Comparison of ENCODE assay signal across 14 mouse cellular contexts in the genomic region with DNA sequence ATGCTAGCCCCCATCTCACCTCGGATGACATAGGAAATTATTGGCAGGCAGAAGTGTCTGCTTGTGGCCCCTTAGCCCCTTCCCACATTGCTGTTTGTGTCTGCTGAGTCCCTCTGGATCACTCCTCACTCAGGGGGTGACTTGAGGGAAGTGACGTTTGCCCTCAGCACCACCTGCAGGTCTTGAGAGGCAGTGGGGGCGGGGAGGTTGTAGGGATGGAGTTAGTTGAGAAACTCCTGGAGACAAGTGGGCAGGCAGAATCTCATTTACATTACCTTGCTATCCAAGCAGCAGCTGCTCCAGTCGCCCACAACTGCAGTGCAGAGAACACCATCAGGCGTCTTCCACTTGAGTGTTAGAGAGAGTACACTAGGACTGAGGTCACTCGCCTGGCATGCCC. TPM values are rescaled to one million over a fixed set of nuclear protein-coding genes. Genes with fewer than 3 reads are reported as not detected.
A peak's percentile ranks its signal among the peaks of the same experiment; 100 is the strongest.
DNase-seq lines count a peak whose midpoint lies in the region; ATAC-seq and TF ChIP-seq lines count a peak whose summit lies in the region.
"Had no signal": no experiment of that assay in that cellular context is flagged by ENCODE, and none has a peak within 500 bp of the region (broad histone marks: within the 10 kb centered on the region; RNA-seq: fewer than 3 reads in every experiment).

No protein-coding gene starts in this region.

- intact Hi-C loops in heart, postnatal 36 days (cut with DNase I), result no loop called here

- DNase-seq in heart, postnatal 36 days, result no peak
- no peak for DNase-seq in midbrain, embryonic 10.5 days (ENCODE audit: low spot score)
- no peak for DNase-seq in liver, embryonic 14.5 days (ENCODE audit: low read depth in 3 of 3, low spot score in 3 of 3)
- DNase-seq in adrenal gland, postnatal 14 days, result no peak
- DNase-seq in urinary bladder, postnatal 4 days (ENCODE audit: low spot score in 2 of 2), result no peak
- DNase-seq in layer of hippocampus, adult 11-12 months (ENCODE audit: low spot score), result no peak
- DNase-seq: cerebellum, adult 9-10 months; kidney, adult 9 months; midbrain, embryonic 14.5 days had no signal

- no peaks in the 10 kb centered on the region for H3K9me3 ChIP-seq in heart, embryonic 15.5 days (replicated peaks)
- H3K9me3 ChIP-seq in midbrain, embryonic 10.5 days (replicated peaks), result no peaks in the 10 kb centered on the region
- H3K9me3 ChIP-seq in midbrain, embryonic 16.5 days (replicated peaks; ENCODE audit: control insufficient read depth, low read length, poor library complexity, severe bottlenecking), result no peaks in the 10 kb centered on the region
- no peaks in the 10 kb centered on the region for H3K9me3 ChIP-seq in liver, embryonic 14.5 days (ENCODE audit: control insufficient read depth, low read length)
- H3K9me3 ChIP-seq: embryonic facial prominence, embryonic 12.5 days; neural tube, embryonic 13.5 days had no signal

- WGBS in heart, embryonic 15.5 days, result 27% methylated on average over 6 of the region's 6 CpGs
- WGBS in midbrain, embryonic 10.5 days, result 31% methylated on average over 6 of the region's 6 CpGs
- WGBS in midbrain, embryonic 16.5 days, result 30% methylated on average over 6 of the region's 6 CpGs
- 55% methylated on average over 6 of the region's 6 CpGs for WGBS in liver, embryonic 14.5 days (ENCODE audit: insufficient replicate concordance)

- H3K36me3 ChIP-seq in heart, embryonic 15.5 days, result no peaks in the 10 kb centered on the region
- peaks cover 16% of the 10 kb centered on the region for H3K36me3 ChIP-seq in midbrain, embryonic 10.5 days
- H3K36me3 ChIP-seq in midbrain, embryonic 16.5 days (ENCODE audit: control insufficient read depth, insufficient read depth, low read length), result no peaks in the 10 kb centered on the region
- H3K36me3 ChIP-seq in liver, embryonic 14.5 days (replicated peaks; ENCODE audit: control insufficient read depth, insufficient read depth, low read depth), result no peaks in the 10 kb centered on the region
- H3K36me3 ChIP-seq: neural tube, embryonic 13.5 days had no signal

- H3K27ac ChIP-seq in heart, embryonic 15.5 days, result no peak overlapping the region; the same call in 1 of the 2 replicates
- 0 out of 2 replicates have a peak overlapping the region, but pooled peaks have one; percentile 9 for H3K27ac ChIP-seq in midbrain, embryonic 10.5 days (replicated peaks)
- no peak overlapping the region for H3K27ac ChIP-seq in midbrain, embryonic 16.5 days (ENCODE audit: low read length)
- no peak overlapping the region for H3K27ac ChIP-seq in liver, embryonic 14.5 days
- H3K27ac ChIP-seq: embryonic facial prominence, embryonic 12.5 days; neural tube, embryonic 13.5 days had no signal

- no peak for TF ChIP-seq EP300 in liver, embryonic 14.5 days (IDR thresholded peaks at IDR 0.05; ENCODE audit: low read depth)

- peaks cover 47% of the 10 kb centered on the region for H3K4me1 ChIP-seq in heart, embryonic 15.5 days (replicated peaks)
- peaks cover 44% of the 10 kb centered on the region for H3K4me1 ChIP-seq in midbrain, embryonic 10.5 days
- peaks cover 35% of the 10 kb centered on the region for H3K4me1 ChIP-seq in midbrain, embryonic 16.5 days (ENCODE audit: control insufficient read depth, insufficient read depth, low read length)
- peaks cover 13 to 37% of the 10 kb centered on the region in 2 experiments for H3K4me1 ChIP-seq in liver, embryonic 14.5 days (replicated peaks; ENCODE audit: control insufficient read depth in 2 of 2, insufficient read depth in 2 of 2, low read length in 1 of 2)

- H3K27me3 ChIP-seq in heart, embryonic 15.5 days, result no peaks in the 10 kb centered on the region
- no peaks in the 10 kb centered on the region for H3K27me3 ChIP-seq in midbrain, embryonic 10.5 days (ENCODE audit: low read depth, poor library complexity, severe bottlenecking)
- H3K27me3 ChIP-seq in midbrain, embryonic 16.5 days (ENCODE audit: control insufficient read depth, insufficient read depth, low read depth, low read length), result no peaks in the 10 kb centered on the region
- no peaks in the 10 kb centered on the region for H3K27me3 ChIP-seq in liver, embryonic 14.5 days (ENCODE audit: control insufficient read depth, insufficient read depth, low read length)
- H3K27me3 ChIP-seq: embryonic facial prominence, embryonic 12.5 days; neural tube, embryonic 13.5 days had no signal

- no peak overlapping the region for H3K4me3 ChIP-seq in heart, embryonic 15.5 days
- peak overlapping the region; percentile 78; the same call in 1 of the 2 replicates for H3K4me3 ChIP-seq in midbrain, embryonic 10.5 days
- no peak overlapping the region for H3K4me3 ChIP-seq in midbrain, embryonic 16.5 days (ENCODE audit: low read depth, low read length)
- no peak overlapping the region for H3K4me3 ChIP-seq in liver, embryonic 14.5 days (ENCODE audit: insufficient read depth in 1 of 2, low read depth in 2 of 2, low read length in 2 of 2)
- H3K4me3 ChIP-seq: embryonic facial prominence, embryonic 12.5 days had no signal

- ATAC-seq in heart, embryonic 15.5 days (replicated peaks; ENCODE audit: insufficient number of reproducible peaks, insufficient read depth, low FRiP score, low read depth), result no peak
- no peak for ATAC-seq in midbrain, embryonic 16.5 days
- ATAC-seq in liver, embryonic 14.5 days (ENCODE audit: insufficient read depth), result no peak
- ATAC-seq: forebrain, embryonic 14.5 days had no signal

- TF ChIP-seq CTCF in liver, embryonic 14.5 days (IDR thresholded peaks at IDR 0.05; ENCODE audit: low read depth), result no peak

- H3K4me2 ChIP-seq in heart, embryonic 15.5 days, result peak overlapping the region; percentile 39
- no peak overlapping the region for H3K4me2 ChIP-seq in midbrain, embryonic 16.5 days (ENCODE audit: low read length)
- H3K4me2 ChIP-seq in liver, embryonic 14.5 days (ENCODE audit: low read depth), result peak overlapping the region; percentile 96; the same call in 1 of the 2 replicates
- H3K4me2 ChIP-seq: embryonic facial prominence, embryonic 12.5 days had no signal

- H3K9ac ChIP-seq in heart, embryonic 15.5 days, result no peak overlapping the region
- no peak overlapping the region for H3K9ac ChIP-seq in midbrain, embryonic 16.5 days (ENCODE audit: low read depth, low read length)
- H3K9ac ChIP-seq in liver, embryonic 14.5 days (replicated peaks), result no peak overlapping the region
- H3K9ac ChIP-seq: embryonic facial prominence, embryonic 12.5 days; neural tube, embryonic 13.5 days had no signal

RNA-seq across cellular contexts. Expression of gene Ppp2r5c, which starts 36.8 kb away (rescaled TPM):
- 117 and 124 TPM in 2 replicates for polyA plus RNA-seq in heart, embryonic 15.5 days (2015; fragmentation: Nextera tagmentation; extraction: Ambion mirVana)
- total RNA-seq in heart, postnatal 36 days (2021), result 10 to 100 TPM; 94.4 to 96.6 TPM
- 142 and 155 TPM in 2 replicates for polyA plus RNA-seq in midbrain, embryonic 10.5 days (2016; fragmentation: Nextera tagmentation; extraction: Ambion mirVana)
- 144 and 147 TPM in 2 replicates for polyA plus RNA-seq in midbrain, embryonic 16.5 days (2015; fragmentation: Nextera tagmentation; extraction: Ambion mirVana)
- 13.8 and 22.6 TPM in 2 replicates for polyA plus RNA-seq in liver, embryonic 14.5 days (2012; rRNA removed)
- polyA plus RNA-seq in liver, embryonic 14.5 days (2014; fragmentation: Nextera tagmentation; extraction: Ambion mirVana), result 70.8 and 75.6 TPM in 2 replicates
- 102 and 107 TPM in 2 replicates for total RNA-seq in adrenal gland, postnatal 14 days (2021)
